Mouse (Mus musculus) lung, postnatal 14 days (tissue): ENCODE results near the gene Tnrc6b.

Source experiments
- DNase-seq: peaks from one replicate; pipeline ENCODE4 v3.0.0; 2021

The Tnrc6b gene

GRCm38 (mm10) chr15:80988331-80988730, 277.2 kb downstream of the Tnrc6b start:
- no peak for DNase-seq

GRCm38 (mm10) chr15:80989712-80990111, 278.6 kb downstream of the Tnrc6b start:
- peak; percentile 50 for DNase-seq
